Mouse (Mus musculus): Measurements from ENCODE around the gene Esyt1. TPM values are rescaled to one million over a fixed set of nuclear protein-coding genes. Genes with fewer than 3 reads are reported as not detected.
A peak's percentile ranks its signal among the peaks of the same experiment; 100 is the strongest.

Esyt1 gene
- total and polyA plus RNA-seq, 2 experiments: 7.9 to 12.8 TPM

DNA sequence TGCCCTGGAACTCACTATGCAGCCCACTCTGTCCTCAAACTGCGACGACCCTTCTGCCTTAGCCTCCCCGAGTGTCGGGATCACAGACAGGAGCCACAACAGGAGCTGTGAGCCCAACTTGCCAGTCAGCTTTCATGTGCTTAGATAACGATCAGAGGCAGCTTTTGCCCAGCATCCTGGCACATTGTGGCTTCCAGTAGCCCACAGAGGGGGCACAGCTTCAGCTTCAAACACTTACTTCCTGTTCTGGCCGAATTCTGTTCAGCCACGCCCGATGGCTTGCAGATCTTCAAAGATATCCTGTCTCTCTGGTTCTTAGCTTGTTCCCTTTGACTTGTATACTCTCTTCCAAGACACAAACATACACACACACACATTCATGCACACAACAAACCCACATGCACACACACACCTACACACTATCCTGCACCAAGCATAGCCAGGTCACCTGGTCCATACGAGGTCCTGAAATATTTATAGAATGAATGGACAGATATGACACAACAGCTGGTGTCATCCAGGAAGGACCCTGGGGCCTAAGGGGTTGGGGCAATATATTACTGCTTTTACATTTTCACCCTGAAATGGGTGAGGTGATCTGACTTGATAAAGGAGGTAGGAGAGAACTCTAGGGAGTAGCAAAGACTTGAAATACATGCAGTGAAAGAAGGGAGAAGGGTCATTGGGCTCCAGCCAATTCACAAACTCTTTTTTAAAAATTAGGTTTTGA, 20.9 kb downstream of the Esyt1 start:
- TF ChIP-seq CTCF (IDR thresholded peaks at IDR 0.05; ENCODE audit: low read depth, low read length) (no peak), POLR2A (IDR thresholded peaks at IDR 0.05; ENCODE audit: extremely low read depth, insufficient read depth, low read length) (no peak)

DNA sequence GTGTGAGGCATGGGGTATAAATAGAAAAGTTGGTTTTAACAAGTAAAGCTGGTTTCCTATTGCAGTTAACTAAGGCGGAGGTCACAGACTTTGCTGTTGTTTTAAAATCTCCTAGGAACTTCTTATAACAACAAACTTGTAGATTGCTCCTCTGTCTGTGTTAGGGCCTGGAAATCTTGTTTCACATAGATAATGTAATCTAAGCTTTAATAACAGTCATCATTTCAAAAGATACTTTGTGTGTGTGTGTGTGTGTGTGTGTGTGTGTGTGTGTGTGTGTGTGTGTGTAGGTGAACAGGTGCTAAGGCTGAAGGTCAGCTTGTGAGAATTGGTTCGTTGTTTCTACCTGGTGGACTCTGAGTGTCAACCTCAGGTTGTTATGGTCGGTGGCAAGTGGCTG, 21.7 kb downstream of the Esyt1 start:
- Histone ChIP-seq H3K36me3 (ENCODE audit: control insufficient read depth, insufficient read depth, low read length) (no peaks in the 10 kb centered on the region), H3K4me3 (ENCODE audit: insufficient read depth, low read depth, low read length) (no peak overlapping the region), H3K9ac (ENCODE audit: low read depth, low read length) (no peak overlapping the region), H3K79me2 (ENCODE audit: control insufficient read depth, insufficient read depth, low read length) (peaks cover 4% of the 10 kb centered on the region; the same call in 1 of the 2 replicates), H3K4me1 (ENCODE audit: control insufficient read depth, insufficient read depth, low read length) (peaks cover 15% of the 10 kb centered on the region), H3K27me3 (ENCODE audit: control insufficient read depth, insufficient read depth, low read length) (no peaks in the 10 kb centered on the region), H3K27ac (replicated peaks; ENCODE audit: insufficient read depth, low read depth, low read length) (peak overlapping the region; percentile 53)
- TF ChIP-seq CTCF (IDR thresholded peaks at IDR 0.05; ENCODE audit: low read depth, low read length) (no peak), POLR2A (IDR thresholded peaks at IDR 0.05; ENCODE audit: extremely low read depth, insufficient read depth, low read length) (no peak)
- WGBS: 41% methylated on average over 3 of the region's 3 CpGs
- no peak for DNase-seq (ENCODE audit: extremely low read depth, low read depth, low spot score)

More for the DNA sequence above, 20.9 kb downstream of the Esyt1 start:
- Histone ChIP-seq H3K4me3 (ENCODE audit: insufficient read depth, low read depth, low read length) (no peak overlapping the region), H3K9ac (ENCODE audit: low read depth, low read length) (peak overlapping the region; percentile 57), H3K79me2 (ENCODE audit: control insufficient read depth, insufficient read depth, low read length) (peaks cover 4% of the 10 kb centered on the region; the same call in 1 of the 2 replicates), H3K27me3 (ENCODE audit: control insufficient read depth, insufficient read depth, low read length) (no peaks in the 10 kb centered on the region), H3K27ac (replicated peaks; ENCODE audit: insufficient read depth, low read depth, low read length) (peak overlapping the region; percentile 53), H3K4me1 (ENCODE audit: control insufficient read depth, insufficient read depth, low read length) (peaks cover 13% of the 10 kb centered on the region), H3K36me3 (ENCODE audit: control insufficient read depth, insufficient read depth, low read length) (0 out of 2 replicates have a peak, but pooled peaks cover 2% of the 10 kb centered on the region)
- WGBS: 62% methylated on average over 9 of the region's 9 CpGs
- DNase-seq (ENCODE audit: extremely low read depth, low read depth, low spot score): no peak

DNA sequence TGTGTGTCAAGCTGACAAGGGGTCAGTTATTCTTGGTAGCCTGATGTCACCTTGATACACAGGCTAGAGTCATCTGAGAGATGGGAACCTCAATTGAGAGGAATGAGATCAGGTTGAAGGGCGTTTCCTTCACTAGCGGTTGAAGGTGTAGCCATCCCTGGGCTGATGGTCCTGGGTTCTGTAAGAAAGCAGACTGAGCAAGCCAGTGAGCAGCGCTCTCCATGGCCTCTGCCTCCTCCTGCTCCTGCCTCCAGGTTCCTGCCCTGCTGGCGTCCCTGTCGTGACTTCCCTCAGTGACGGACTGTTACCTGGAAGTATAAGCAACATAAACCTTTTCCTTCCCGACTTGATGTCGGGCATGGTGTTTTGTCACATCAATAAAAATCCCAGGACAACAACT, 22.1 kb downstream of the Esyt1 start:
- TF ChIP-seq POLR2A (IDR thresholded peaks at IDR 0.05; ENCODE audit: extremely low read depth, insufficient read depth, low read length) (no peak), CTCF (IDR thresholded peaks at IDR 0.05; ENCODE audit: low read depth, low read length) (no peak)
- WGBS: 75% methylated on average over 8 of the region's 8 CpGs
- 0 out of 2 replicates have a peak overlapping the region, but pooled peaks have one; percentile 1 for H3K9ac ChIP-seq (ENCODE audit: low read depth, low read length)
- peak overlapping the region; percentile 14; the same call in 1 of the 2 replicates for H3K4me3 ChIP-seq (ENCODE audit: insufficient read depth, low read depth, low read length)
- peaks cover 15% of the 10 kb centered on the region for H3K4me1 ChIP-seq (ENCODE audit: control insufficient read depth, insufficient read depth, low read length)
- H3K27me3 ChIP-seq (ENCODE audit: control insufficient read depth, insufficient read depth, low read length): no peaks in the 10 kb centered on the region
- peak overlapping the region; percentile 19; the same call in 1 of the 2 replicates for H3K27ac ChIP-seq (replicated peaks; ENCODE audit: insufficient read depth, low read depth, low read length)
- peaks cover 4% of the 10 kb centered on the region; the same call in 1 of the 2 replicates for H3K79me2 ChIP-seq (ENCODE audit: control insufficient read depth, insufficient read depth, low read length)
- no peaks in the 10 kb centered on the region for H3K36me3 ChIP-seq (ENCODE audit: control insufficient read depth, insufficient read depth, low read length)
- no peak for DNase-seq (ENCODE audit: extremely low read depth, low read depth, low spot score)

DNA sequence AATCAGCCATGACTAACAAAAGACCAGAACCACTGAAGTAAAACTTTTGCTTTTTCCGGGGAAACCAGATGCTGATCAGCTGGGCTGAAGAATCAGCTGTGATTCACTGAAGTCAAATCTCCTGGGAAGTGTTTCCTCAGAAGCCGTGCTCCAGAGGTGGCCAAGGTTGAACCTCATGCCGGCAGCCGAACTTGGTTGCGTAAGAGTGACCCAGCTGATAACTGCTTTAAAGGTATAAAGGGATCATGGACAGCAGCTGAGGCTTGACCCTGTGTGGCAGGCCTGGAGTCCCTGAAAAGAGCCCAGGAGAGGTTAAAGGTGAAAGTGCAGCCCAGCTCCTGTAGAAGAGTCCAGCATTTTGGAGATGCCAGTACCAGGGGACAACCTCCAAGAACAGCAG, 23.3 kb downstream of the Esyt1 start:
- no peaks in the 10 kb centered on the region for H3K36me3 ChIP-seq (ENCODE audit: control insufficient read depth, insufficient read depth, low read length)
- no peaks in the 10 kb centered on the region for H3K27me3 ChIP-seq (ENCODE audit: control insufficient read depth, insufficient read depth, low read length)
- peaks cover 4% of the 10 kb centered on the region; the same call in 1 of the 2 replicates for H3K79me2 ChIP-seq (ENCODE audit: control insufficient read depth, insufficient read depth, low read length)
- peak overlapping the region; percentile 90 for H3K27ac ChIP-seq (replicated peaks; ENCODE audit: insufficient read depth, low read depth, low read length)
- H3K4me3 ChIP-seq (ENCODE audit: insufficient read depth, low read depth, low read length): no peak overlapping the region
- H3K4me1 ChIP-seq (ENCODE audit: control insufficient read depth, insufficient read depth, low read length): peaks cover 16% of the 10 kb centered on the region
- 13% methylated on average over 5 of the region's 5 CpGs for WGBS
- TF ChIP-seq CTCF (IDR thresholded peaks at IDR 0.05; ENCODE audit: low read depth, low read length) (no peak), POLR2A (IDR thresholded peaks at IDR 0.05; ENCODE audit: extremely low read depth, insufficient read depth, low read length) (no peak)
- peak; percentile 98 for DNase-seq (ENCODE audit: extremely low read depth, low read depth, low spot score)
- peak overlapping the region; percentile 30; the same call in 1 of the 2 replicates for H3K9ac ChIP-seq (ENCODE audit: low read depth, low read length)

DNA sequence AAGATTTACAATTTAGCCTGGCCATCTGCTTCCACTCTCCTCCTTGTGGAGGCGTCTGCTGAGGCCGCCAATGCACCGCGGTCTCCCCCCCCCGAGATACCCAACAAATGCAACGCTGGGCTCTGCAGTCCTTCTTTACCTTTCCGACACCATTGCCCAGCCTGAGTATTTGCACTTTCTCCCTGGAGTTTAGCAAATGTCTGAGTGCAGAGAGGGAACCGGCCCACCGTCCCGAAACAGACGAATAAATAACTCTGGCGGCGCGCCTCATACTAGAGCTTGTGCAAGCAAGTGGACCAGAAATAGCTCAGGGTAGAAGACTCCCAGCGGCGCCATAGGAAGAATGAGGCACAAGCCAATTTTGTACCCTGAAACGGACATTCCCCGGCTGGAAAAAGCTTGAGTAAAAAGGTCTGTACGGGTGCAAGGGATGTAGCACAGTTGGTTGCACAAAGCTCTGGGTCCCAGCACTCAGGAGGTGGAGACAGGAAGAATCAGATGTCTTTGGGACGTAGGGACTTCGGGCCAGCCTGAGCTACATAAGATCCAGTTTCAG, 26.5 kb downstream of the Esyt1 start:
- Histone ChIP-seq H3K36me3 (ENCODE audit: control insufficient read depth, insufficient read depth, low read length) (no peaks in the 10 kb centered on the region), H3K27ac (replicated peaks; ENCODE audit: insufficient read depth, low read depth, low read length) (peak overlapping the region; percentile 96), H3K4me1 (ENCODE audit: control insufficient read depth, insufficient read depth, low read length) (peaks cover 22% of the 10 kb centered on the region), H3K79me2 (ENCODE audit: control insufficient read depth, insufficient read depth, low read length) (no peaks in the 10 kb centered on the region; the same call in 1 of the 2 replicates), H3K4me3 (ENCODE audit: insufficient read depth, low read depth, low read length) (peak overlapping the region; percentile 72), H3K27me3 (ENCODE audit: control insufficient read depth, insufficient read depth, low read length) (no peaks in the 10 kb centered on the region), H3K9ac (ENCODE audit: low read depth, low read length) (peak overlapping the region; percentile 71)
- under 1% methylated on average over 21 of the region's 21 CpGs for WGBS
- TF ChIP-seq CTCF (IDR thresholded peaks at IDR 0.05; ENCODE audit: low read depth, low read length): no peak
- peak; percentile 50 for DNase-seq (ENCODE audit: extremely low read depth, low read depth, low spot score)
